In the genomic region with DNA sequence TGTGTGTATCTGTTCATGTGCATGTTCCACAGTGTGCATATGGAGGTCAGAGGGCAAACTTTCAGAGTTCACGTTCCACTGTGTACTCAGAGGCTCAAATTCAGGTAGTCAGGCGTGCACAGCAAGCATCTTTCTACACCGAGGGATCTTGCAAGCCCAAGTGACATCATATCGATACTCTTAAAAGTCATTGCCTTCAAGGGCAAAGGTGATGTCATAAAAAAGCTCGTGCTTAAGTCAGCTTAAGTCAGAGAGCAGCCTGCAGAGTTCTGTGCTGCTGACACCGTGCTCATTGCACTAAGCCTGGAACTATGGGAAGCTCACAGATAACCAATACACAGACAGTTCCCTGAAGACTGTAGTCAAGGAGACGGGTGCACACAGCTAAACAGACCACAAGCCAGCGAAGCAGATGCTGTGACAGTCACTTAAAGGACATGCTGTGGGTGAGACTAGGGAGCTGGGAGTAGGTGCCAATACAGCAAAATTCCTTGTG, we compare ENCODE assay signal across 9 mouse cellular contexts.
A peak's percentile ranks its signal among the peaks of the same experiment; 100 is the strongest.
DNase-seq lines count a peak whose midpoint lies in the region; ATAC-seq and TF ChIP-seq lines count a peak whose summit lies in the region.
"Had no signal": no experiment of that assay in that cellular context is flagged by ENCODE, and none has a peak within 500 bp of the region (broad histone marks: within the 10 kb centered on the region; RNA-seq: fewer than 3 reads in every experiment).

No protein-coding gene starts in this region.

- H3K27ac ChIP-seq in heart, postnatal 0 days (ENCODE audit: low read depth) = no peak overlapping the region
- no peak overlapping the region for H3K27ac ChIP-seq in heart, embryonic 11.5 days (ENCODE audit: low read depth, low read length)
- no peak overlapping the region for H3K27ac ChIP-seq in forebrain, postnatal 0 days (ENCODE audit: low read depth, low read length)
- no peak overlapping the region for H3K27ac ChIP-seq in neural tube, embryonic 13.5 days (replicated peaks)
- H3K27ac ChIP-seq in heart, embryonic 10.5 days = no peak overlapping the region
- H3K27ac ChIP-seq: embryonic facial prominence, embryonic 12.5 days had no signal

- intact Hi-C loops in gastrocnemius, postnatal 14 days (cut with DNase I; ENCODE audit: low total_unique reads) = no loop called here

- H3K36me3 ChIP-seq in heart, postnatal 0 days (replicated peaks; ENCODE audit: control insufficient read depth, insufficient read depth, low read length) = no peaks in the 10 kb centered on the region
- H3K36me3 ChIP-seq in heart, embryonic 11.5 days (ENCODE audit: control insufficient read depth, insufficient read depth, low read length) = no peaks in the 10 kb centered on the region
- H3K36me3 ChIP-seq in forebrain, postnatal 0 days (ENCODE audit: insufficient read depth) = no peaks in the 10 kb centered on the region
- no peaks in the 10 kb centered on the region for H3K36me3 ChIP-seq in neural tube, embryonic 13.5 days
- H3K36me3 ChIP-seq in heart, embryonic 10.5 days = no peaks in the 10 kb centered on the region
- H3K36me3 ChIP-seq: embryonic facial prominence, embryonic 12.5 days had no signal

- H3K4me2 ChIP-seq in heart, postnatal 0 days (ENCODE audit: low read depth, low read length) = no peak overlapping the region
- no peak overlapping the region for H3K4me2 ChIP-seq in heart, embryonic 11.5 days
- no peak overlapping the region for H3K4me2 ChIP-seq in forebrain, postnatal 0 days (ENCODE audit: low read depth)
- no peak overlapping the region for H3K4me2 ChIP-seq in neural tube, embryonic 13.5 days
- H3K4me2 ChIP-seq: embryonic facial prominence, embryonic 12.5 days had no signal

- no peak overlapping the region for H3K4me3 ChIP-seq in heart, postnatal 0 days (ENCODE audit: low read depth, low read length)
- H3K4me3 ChIP-seq in heart, embryonic 11.5 days (ENCODE audit: low read depth, low read length) = no peak overlapping the region
- no peak overlapping the region for H3K4me3 ChIP-seq in forebrain, postnatal 0 days (ENCODE audit: low read depth, low read length)
- H3K4me3 ChIP-seq in neural tube, embryonic 13.5 days = no peak overlapping the region
- H3K4me3 ChIP-seq in heart, embryonic 10.5 days = no peak overlapping the region
- H3K4me3 ChIP-seq: embryonic facial prominence, embryonic 12.5 days had no signal

- WGBS in heart, postnatal 0 days = 54% methylated on average over 8 of the region's 8 CpGs
- 62% methylated on average over 8 of the region's 8 CpGs for WGBS in heart, embryonic 11.5 days (ENCODE audit: insufficient replicate concordance)
- 79% methylated on average over 8 of the region's 8 CpGs for WGBS in forebrain, postnatal 0 days
- WGBS in neural tube, embryonic 13.5 days = 64% methylated on average over 8 of the region's 8 CpGs
- 66% methylated on average over 8 of the region's 8 CpGs for WGBS in heart, embryonic 10.5 days

- TF ChIP-seq EP300 in heart, postnatal 0 days (IDR thresholded peaks at IDR 0.05; ENCODE audit: low read depth) = no peak

- ATAC-seq in heart, postnatal 0 days (ENCODE audit: insufficient read depth, low read depth) = peak; percentile 33; the same call in 1 of the 2 replicates
- ATAC-seq in heart, embryonic 11.5 days (replicated peaks; ENCODE audit: insufficient number of reproducible peaks, low FRiP score, low TSS enrichment) = no peak
- ATAC-seq in forebrain, postnatal 0 days = peak; percentile 96
- peak; percentile 80 for ATAC-seq in neural tube, embryonic 13.5 days (ENCODE audit: low read depth)

- DNase-seq in heart, postnatal 0 days (ENCODE audit: low spot score) = peak; percentile 18
- peak; percentile 53 for DNase-seq in forebrain, postnatal 0 days
- peak; percentile 79 to 85 for DNase-seq in layer of hippocampus, adult 18-20 months (ENCODE audit: low spot score in 2 of 2)
- no peak for DNase-seq in gastrocnemius, postnatal 14 days
- no peak for DNase-seq in gastrocnemius, adult 8-10 months (ENCODE audit: low spot score in 2 of 2)
- no peak for DNase-seq in heart, embryonic 10.5 days (ENCODE audit: low spot score)

- no peak overlapping the region for H3K9ac ChIP-seq in heart, postnatal 0 days (replicated peaks; ENCODE audit: low read depth, low read length)
- no peak overlapping the region for H3K9ac ChIP-seq in heart, embryonic 11.5 days (ENCODE audit: low read depth, low read length)
- H3K9ac ChIP-seq in forebrain, postnatal 0 days = no peak overlapping the region
- no peak overlapping the region for H3K9ac ChIP-seq in neural tube, embryonic 13.5 days
- H3K9ac ChIP-seq: embryonic facial prominence, embryonic 12.5 days had no signal

- H3K27me3 ChIP-seq in heart, postnatal 0 days (ENCODE audit: control insufficient read depth, insufficient read depth, low read length) = no peaks in the 10 kb centered on the region
- H3K27me3 ChIP-seq in heart, embryonic 11.5 days (ENCODE audit: control insufficient read depth, insufficient read depth, low read length) = no peaks in the 10 kb centered on the region
- H3K27me3 ChIP-seq in forebrain, postnatal 0 days (ENCODE audit: insufficient read depth, low read length) = no peaks in the 10 kb centered on the region
- H3K27me3 ChIP-seq in neural tube, embryonic 13.5 days = no peaks in the 10 kb centered on the region
- no peaks in the 10 kb centered on the region for H3K27me3 ChIP-seq in heart, embryonic 10.5 days (ENCODE audit: insufficient read depth, poor library complexity, severe bottlenecking)
- H3K27me3 ChIP-seq: embryonic facial prominence, embryonic 12.5 days had no signal

- no peaks in the 10 kb centered on the region for H3K9me3 ChIP-seq in heart, postnatal 0 days (replicated peaks; ENCODE audit: control insufficient read depth, low read length)
- no peaks in the 10 kb centered on the region for H3K9me3 ChIP-seq in heart, embryonic 11.5 days (replicated peaks; ENCODE audit: control insufficient read depth, low read length)
- H3K9me3 ChIP-seq in forebrain, postnatal 0 days (ENCODE audit: low read length) = no peaks in the 10 kb centered on the region
- H3K9me3 ChIP-seq in neural tube, embryonic 13.5 days = no peaks in the 10 kb centered on the region
- no peaks in the 10 kb centered on the region for H3K9me3 ChIP-seq in heart, embryonic 10.5 days
- H3K9me3 ChIP-seq: embryonic facial prominence, embryonic 12.5 days had no signal

- no peaks in the 10 kb centered on the region for H3K4me1 ChIP-seq in heart, postnatal 0 days (ENCODE audit: control insufficient read depth, insufficient read depth)
- no peaks in the 10 kb centered on the region for H3K4me1 ChIP-seq in heart, embryonic 11.5 days (ENCODE audit: control insufficient read depth, insufficient read depth, low read length)
- no peaks in the 10 kb centered on the region for H3K4me1 ChIP-seq in forebrain, postnatal 0 days (ENCODE audit: insufficient read depth)
- peaks cover 13% of the 10 kb centered on the region for H3K4me1 ChIP-seq in neural tube, embryonic 13.5 days (replicated peaks)
- H3K4me1 ChIP-seq in heart, embryonic 10.5 days = no peaks in the 10 kb centered on the region
- H3K4me1 ChIP-seq: embryonic facial prominence, embryonic 12.5 days had no signal

- TF ChIP-seq CTCF in heart, postnatal 0 days (IDR thresholded peaks at IDR 0.05; ENCODE audit: low read depth) = no peak
- TF ChIP-seq CTCF in forebrain, postnatal 0 days (IDR thresholded peaks at IDR 0.05; ENCODE audit: low read depth) = no peak

Comparison
In these comparisons a context has a peak if more than half of its experiments do, and no peak if none do; other contexts are left out.
1. DNase-seq: peak in heart, postnatal 0 days (single experiment), forebrain, postnatal 0 days (single experiment) and layer of hippocampus, adult 18-20 months (2 of 2); none in gastrocnemius, postnatal 14 days (single experiment), gastrocnemius, adult 8-10 months (0 of 2) and heart, embryonic 10.5 days (single experiment).